Mouse (Mus musculus) neutrophil, adult 5-6 weeks (primary cell): Measurements from ENCODE around the gene Cxadr. TPM values are rescaled to one million over a fixed set of nuclear protein-coding genes. Genes with fewer than 3 reads are reported as not detected.
"Not testable (repeated sequence)": the region's sequence is repeated elsewhere in the genome, so short reads cannot be mapped to it uniquely, and the experiment has no call there.

Experiments
- ATAC-seq: fragments of 151-379, 151-347 bp; 2 replicates; pipeline ENCODE4 v1.8.0; 2017; ENCODE audit warnings: mild to moderate bottlenecking, moderate TSS enrichment; ENCODE audit not compliant: insufficient number of reproducible peaks, poor library complexity, low FRiP score, severe bottlenecking; ENCODE audit errors: extremely low read depth
- total RNA-seq: library from RNA; stranded (forward); fragments of 200-1000 nt; gene quantifications from 2 replicates; pipeline ENCODE4 v1.2.3, GENCODE M21; 2017

Cxadr gene
- total RNA-seq, 1 experiment from 2014 or later, result 3.4 TPM

- no peak for ATAC-seq
Measured at GRCm38 (mm10) chr16:78343792-78344191, 42.5 kb downstream of the Cxadr start.

GRCm38 (mm10) chr16:78346662-78347327, 45.5 kb downstream of the Cxadr start:
- ATAC-seq, result no peak

DNA sequence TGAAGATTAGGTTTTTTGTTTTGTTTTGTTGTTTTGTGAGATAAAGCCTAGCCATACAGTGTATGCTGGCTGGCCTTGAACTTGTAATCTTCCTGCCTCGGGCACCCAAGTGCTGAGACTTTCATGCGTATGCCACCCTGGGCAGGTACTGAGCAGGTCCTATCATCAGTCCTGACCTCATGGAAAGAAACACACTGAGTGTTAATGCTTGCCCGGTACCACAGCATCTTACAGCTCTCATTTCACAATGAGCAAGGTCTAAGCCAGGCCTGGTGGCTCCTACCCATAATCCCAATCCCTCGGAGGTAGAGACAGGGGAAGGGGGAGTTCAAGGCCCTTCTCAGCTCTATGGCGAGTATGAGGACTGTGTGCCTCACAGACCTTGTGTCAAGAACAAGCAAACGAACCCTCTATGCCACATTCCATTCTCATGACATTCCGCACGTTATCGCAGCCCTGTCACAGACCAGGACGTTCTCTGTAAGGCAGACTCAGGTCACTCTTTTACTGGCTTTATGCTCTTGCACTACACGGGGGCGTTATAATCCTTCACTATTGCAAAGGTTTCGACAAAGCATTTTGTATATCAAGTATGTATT, 46.1 kb downstream of the Cxadr start:
- no peak for ATAC-seq

DNA sequence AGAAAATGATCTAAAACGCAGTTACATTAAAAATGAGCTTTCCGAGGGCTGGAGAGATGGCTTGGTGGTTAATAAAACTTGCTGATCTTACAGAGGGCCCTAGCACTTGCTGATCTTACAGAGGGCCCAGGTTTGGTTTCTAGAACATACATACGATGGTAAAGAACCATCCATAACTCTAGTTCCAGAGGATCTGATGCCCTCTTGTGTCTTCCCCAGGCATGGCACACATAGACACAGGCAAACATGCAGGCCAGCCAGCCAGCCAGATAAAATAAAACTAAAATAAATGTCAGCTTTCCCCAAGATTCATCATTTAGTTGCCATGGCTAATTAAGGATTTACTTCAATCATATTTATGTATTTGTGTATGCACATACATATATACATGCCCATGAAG, 56.5 kb downstream of the Cxadr start:
- ATAC-seq, result no peak

GRCm38 (mm10) chr16:78361466-78361865, 60.2 kb downstream of the Cxadr start:
- ATAC-seq, result no peak

DNA sequence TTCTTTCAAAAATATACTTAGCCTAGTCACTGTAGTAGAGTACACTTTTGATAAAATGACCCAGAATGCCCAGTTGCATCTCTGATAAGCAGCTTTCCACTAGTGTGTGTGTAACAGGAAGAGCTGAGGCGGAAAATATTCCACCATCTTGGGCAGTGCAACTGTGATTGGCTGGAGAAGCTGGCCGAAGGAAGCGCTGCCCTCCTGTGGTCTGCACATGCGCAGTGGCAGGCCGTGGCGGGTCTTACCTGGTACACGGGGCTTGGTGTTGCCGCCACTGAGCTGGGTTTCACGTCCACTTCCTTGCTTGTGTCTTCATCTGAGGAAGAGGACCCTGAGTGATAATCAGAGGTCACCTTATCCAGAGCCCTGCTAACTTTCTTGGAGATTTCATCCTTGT, 63.3 kb downstream of the Cxadr start:
- ATAC-seq, result not testable (repeated sequence)

- no peak for ATAC-seq
Measured at GRCm38 (mm10) chr16:78371491-78372046, 70.3 kb downstream of the Cxadr start.

DNA sequence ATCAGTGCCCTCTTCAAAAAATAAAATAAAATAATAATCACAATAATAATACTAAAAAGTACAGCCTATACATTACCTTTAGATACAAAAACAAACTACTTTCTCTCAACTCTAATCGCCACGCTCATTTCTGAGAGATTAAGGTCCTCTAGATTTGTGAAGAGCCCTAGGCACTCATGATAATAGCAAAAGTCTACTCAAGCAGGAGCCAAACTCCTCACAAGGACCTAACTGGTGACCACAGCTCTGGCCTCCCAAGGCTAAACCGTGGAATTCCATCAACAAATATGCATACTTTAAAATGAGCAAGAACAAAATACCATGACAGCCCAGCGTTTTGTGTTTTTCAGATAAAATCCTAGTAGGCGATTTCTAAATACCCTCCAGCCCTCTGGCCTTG, 71.5 kb downstream of the Cxadr start:
- no peak for ATAC-seq

DNA sequence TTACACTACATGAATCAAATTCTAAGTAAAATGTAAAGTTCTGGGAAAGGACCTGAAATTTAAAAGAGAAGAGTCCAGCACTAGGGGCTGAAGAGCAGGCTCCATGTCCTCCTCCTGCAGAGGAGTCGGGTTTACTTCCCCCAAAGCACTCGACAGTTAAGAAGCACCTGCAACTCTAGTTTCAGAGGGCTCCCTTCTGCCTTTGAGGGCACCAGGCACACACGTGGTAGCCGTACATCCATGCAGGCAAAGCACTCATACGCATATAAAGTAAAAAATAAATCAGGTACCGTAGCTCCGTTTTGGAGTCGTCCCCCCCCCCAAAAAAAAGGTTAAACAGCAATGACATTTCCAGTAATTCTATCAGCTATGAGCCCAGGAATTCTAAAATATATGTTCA, 72.5 kb downstream of the Cxadr start:
- no peak for ATAC-seq

DNA sequence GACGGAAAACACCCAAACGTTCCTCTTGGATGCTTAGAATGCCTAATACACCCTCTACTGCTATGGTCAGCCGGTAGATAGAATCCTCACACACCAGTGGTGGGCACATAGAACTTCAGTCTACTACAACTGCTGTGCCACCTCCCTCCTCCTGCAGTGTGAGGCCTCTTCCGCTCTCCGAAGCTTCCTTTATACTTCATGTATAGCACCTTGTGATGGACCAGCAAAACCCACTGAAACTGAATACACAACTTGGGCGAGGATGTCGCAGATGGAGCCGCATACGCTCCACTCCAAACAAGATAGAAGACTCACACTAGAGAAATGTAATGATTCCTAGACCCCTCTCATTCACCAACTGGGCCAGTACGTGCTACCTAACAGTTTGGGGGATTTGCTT, 73.9 kb downstream of the Cxadr start:
- ATAC-seq, result peak; percentile 44; the same call in 1 of the 2 replicates

DNA sequence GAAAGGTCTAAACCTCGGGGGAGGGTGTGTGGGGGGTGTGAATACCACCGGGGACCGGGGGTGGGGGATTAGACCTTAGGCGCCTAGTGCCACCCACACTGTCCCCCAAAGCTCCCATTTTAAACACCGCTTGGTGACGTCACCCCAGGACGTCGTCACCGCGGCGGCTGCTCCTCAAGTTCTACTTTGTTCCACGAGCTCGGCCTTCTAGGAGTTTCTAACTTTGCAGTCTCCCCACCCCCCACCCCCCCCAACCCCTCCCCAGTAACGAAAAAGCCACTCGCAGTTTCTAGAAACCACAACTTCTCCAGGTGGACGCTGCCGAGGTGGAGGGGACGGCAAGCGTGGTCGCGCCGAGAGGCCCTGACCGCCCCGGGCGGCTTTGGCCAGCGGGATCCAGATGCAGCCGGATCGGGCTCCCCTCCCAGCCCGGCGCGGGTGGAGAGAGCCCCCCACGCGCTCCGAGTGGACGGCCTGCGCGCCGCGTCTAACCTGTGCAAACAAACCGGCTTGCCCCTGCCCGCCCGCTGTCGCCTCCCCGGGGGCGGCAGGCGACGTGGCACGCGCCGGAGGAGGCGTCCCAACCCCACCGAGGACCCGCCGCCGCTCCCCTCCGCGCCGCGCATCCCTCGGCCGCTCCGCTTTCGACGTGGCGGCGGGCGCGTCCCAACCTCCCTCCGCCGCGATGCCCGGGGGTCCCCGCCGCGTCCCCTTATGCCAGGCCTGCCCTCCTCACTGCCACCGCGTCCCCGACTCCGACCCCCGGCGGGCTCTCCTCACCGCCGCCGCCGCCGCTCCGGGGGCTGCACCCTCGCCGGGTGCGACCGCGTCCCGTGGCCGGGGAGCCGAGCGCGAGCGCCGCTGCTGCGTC, 74.8 kb downstream of the Cxadr start:
- peak; percentile 47 for ATAC-seq

- ATAC-seq, result peak; percentile 82
Measured at GRCm38 (mm10) chr16:78376745-78377570, 75.7 kb downstream of the Cxadr start, which contains the start of gene Btg3. Btg3 (minus strand) TSS chr16:78377192.

DNA sequence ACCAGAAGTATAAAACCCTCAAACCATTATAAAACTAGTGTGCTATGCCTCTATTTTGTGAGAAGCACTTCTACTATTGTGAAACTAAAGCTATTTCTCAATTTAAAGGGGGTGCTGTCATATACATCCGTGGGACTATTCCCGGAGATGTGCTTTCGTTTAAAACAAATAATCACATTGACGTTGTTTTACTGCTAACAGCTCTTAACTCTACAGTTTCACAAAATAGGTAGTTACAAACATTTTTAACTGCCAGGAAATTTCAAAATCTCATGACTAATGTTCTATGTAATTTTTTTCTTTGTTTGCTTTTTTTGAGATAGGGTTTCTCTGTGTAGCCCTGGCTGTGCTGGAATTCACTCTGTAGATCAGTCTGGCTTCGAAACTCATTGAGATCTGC, 77.2 kb downstream of the Cxadr start:
- no peak for ATAC-seq

DNA sequence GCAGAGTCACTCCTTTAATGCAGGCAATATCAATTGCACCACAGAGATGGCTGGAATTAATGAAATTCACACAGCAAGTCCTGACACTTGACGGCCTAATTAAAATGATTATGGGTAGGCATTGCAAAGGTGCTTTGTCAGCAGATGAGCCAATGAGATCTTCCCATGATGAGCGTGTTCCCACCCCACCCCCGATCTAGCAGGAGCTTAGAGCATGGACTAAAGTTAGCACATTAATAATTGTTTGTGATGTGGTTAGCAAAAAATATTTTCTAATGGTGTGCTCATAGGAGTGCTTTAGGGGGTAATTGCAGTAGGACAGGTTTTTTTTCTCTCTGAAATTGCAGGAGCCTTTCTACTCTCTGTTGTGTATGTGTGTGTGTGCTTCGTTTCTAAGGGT, 87.8 kb downstream of the Cxadr start:
- ATAC-seq, result no peak

DNA sequence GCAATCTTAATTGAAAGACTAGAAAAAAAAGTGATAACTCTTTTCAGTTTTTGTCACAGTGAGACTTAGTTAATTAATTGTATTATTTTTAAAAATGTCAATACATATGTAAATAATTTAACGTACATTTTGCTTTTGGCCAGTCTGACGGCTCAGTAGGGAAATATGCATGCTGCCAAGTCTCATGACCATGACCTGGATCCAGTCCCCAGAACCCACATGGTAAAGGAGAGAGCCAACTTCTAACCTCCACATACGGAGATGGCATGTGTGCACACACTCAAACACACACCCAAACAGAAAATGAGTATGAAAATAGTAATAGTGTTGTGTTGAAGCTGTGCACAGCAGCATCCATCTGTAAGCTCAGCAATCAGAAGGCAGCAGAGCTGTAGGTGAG, 88.7 kb downstream of the Cxadr start:
- ATAC-seq, result no peak

GRCm38 (mm10) chr16:78391354-78391753, 90.1 kb downstream of the Cxadr start:
- ATAC-seq, result no peak

- ATAC-seq, result no peak
Measured at GRCm38 (mm10) chr16:78398734-78399133, 97.4 kb downstream of the Cxadr start.

GRCm38 (mm10) chr16:78399423-78399822, 98.1 kb downstream of the Cxadr start:
- ATAC-seq, result no peak

DNA sequence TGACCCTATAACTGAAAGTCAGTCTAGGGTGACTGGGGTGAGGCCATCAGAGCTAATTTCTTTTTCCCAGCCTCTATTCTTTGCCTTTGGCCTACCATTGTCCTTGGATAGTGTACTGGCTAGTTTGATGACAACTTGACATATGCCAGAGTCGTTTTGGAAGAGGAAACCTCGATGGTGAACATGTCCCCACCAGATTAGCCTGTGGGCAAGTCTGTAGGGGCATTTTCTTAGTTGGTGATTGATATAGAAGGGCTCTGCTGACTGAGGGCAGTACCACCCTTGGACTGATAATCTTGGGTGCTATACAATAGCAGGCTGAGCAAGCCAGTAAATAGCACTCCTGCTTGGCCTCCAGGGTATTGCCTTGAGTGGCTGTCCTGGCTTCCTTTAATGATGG, 101.0 kb downstream of the Cxadr start:
- ATAC-seq, result no peak
